Mouse (Mus musculus): ENCODE data around the gene Msl1.

Msl1 gene

DNA sequence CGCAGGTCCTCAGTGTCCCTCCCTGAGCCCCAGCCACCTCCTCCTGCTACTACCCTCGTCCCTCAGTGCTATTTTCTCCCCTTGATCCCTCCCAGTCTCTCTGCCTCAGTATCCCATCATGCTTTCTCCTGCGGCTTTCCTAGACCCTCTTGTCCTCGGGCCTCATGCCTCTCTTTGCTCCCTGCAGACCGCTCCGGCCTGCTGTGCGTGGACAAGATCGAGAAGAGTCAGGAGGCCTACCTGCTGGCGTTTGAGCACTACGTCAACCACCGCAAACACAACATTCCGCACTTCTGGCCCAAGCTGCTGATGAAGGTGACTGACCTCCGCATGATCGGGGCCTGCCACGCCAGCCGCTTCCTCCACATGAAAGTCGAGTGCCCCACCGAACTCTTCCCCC, 31.2 kb upstream of the Msl1 start:
- DNase-seq (ENCODE audit: low spot score in 2 of 2): no peak

DNA sequence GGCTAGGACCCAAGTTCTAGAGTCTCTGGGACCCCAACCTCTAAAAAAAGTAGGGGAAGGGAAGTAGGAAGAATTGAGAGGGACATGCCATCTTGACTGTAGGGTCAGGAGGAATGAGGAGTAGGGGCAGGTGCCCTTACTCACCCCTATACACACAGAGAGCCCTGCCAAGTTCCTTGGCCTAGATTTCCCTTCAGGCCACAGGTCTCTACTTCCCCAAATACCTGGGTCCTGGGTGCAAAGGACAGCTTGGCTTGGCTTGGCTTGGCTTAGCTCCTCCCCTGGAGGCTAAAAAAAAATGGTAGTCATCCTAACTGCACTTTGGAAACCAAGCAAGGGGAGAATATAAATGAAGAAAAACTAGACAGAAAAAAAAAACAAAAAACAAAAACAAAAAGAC, 30.6 kb upstream of the Msl1 start:
- no peak for DNase-seq (ENCODE audit: low spot score in 2 of 2)

DNA sequence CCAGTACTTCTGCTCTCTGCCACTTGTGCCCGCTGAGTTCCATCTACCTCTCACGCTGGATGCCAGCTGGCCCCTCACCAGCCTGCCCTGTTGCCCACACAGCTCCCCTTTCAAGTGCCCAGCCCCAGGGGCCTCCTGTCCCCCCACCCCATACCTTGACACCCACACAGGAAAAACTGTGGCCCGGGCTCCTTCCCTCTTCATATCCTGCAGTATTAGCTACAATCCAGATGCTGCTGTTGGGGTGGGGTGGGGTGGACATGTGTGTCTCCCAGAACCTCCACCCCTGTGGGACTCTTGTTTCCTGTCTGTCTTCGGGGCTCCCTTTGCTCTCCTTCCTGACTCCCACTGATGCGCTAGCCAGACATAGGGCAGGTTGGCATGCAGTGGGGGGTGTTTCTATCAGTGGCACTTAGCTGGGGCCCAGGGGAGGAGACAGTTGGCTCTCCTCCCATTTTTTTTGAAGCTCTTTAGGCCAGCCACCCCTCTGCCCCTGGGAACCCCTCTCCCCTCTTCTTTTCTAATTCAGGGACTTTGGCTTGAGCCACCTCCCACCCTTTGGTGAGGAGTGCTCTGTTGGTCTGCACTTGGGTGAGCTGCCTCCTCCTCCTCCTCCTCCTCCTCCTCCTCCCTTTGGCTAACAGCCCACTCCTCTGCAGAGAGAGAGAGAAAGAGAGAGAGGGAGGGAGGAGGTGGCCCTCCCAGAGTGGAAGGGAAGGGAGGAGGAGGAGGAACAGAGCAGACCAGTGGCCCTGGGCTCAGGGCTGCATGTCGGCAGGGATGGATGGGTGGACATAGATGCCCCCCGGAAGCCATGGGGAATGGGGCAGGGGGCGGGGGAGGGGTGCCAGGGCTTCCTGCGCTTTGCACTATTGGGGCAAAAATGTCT, 29.7 kb upstream of the Msl1 start:
- DNase-seq (ENCODE audit: low spot score in 2 of 2): no peak

DNA sequence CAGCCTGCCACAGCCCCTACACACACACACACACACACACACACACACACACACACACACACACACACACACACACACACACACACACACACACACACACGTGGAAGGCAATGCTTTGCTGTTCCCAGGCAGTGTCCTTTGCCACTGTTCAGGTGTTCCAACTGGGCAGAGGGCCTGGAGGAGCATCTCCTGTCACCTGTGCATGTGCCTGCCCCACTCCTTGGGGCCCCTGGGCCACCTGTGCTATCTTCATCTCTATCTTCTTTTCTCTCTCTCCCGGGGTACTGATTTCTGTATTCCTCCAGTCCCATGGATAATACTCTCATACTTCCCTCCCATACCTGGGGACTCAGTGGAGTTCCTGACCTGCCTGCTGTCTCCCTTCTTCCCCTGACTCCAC, 29.0 kb upstream of the Msl1 start:
- no peak for DNase-seq (ENCODE audit: low spot score in 2 of 2)

DNA sequence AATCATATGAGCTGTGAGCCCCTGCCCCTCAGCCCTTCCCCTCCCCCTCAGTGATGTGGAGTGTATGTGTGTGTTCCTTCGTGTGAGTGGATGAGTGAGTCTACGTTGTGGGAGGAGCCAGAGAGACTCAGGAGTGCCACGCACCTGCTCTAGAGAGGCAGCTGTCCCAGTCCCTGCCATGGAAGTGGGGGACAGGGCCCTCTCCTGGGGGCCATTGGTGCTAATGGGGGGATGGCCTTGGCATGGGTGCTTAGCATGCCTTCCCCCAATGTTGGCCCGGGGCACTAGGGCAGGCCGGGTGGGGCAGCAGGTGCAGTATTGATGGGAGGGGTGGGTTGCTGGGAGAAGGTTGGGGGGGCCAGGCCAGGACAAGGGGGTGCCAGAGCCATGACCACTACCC, 28.5 kb upstream of the Msl1 start:
- DNase-seq (ENCODE audit: low spot score in 2 of 2): no peak

DNA sequence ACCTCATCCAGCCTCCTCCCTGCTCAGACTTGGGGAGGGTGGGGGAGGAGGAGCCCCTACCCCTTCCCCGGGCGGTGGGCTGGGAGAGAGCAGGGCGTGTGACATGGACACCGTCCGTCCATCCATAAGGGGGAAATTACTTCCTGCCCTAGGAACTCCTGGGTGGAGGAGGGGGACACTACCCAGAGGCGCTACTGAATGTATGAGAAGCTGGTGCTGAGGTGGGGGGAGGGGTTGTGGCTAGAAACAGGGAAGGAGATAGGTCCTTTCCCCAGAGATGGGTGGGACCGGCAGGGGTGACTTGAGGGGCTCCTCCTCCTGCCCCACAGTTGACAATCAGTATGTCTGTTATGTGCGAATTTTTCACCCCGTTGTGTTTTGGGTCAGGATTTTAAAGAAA, 28.0 kb upstream of the Msl1 start:
- peak in 1 of 2 experiments; percentile 47 for DNase-seq (ENCODE audit: low spot score in 2 of 2)

DNA sequence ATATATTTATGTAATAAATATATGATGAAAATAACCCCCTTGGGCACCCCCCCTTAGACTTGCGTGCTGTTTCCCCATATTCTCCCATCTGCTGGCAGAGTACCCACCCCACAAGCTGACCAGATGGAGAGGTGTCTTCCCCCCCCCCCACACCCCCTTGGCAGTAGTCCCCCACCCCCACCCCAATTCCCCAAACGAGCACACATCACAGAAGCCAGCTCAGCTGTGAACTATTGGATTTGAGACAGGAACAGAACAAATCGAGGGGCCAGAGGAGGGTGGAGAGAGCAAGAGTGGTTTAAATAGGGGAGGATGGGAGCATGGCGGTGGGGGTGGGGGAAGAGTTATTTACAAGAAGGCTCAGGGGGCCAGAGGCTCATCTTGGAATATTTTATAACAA, 27.6 kb upstream of the Msl1 start:
- no peak for DNase-seq (ENCODE audit: low spot score in 2 of 2)

DNA sequence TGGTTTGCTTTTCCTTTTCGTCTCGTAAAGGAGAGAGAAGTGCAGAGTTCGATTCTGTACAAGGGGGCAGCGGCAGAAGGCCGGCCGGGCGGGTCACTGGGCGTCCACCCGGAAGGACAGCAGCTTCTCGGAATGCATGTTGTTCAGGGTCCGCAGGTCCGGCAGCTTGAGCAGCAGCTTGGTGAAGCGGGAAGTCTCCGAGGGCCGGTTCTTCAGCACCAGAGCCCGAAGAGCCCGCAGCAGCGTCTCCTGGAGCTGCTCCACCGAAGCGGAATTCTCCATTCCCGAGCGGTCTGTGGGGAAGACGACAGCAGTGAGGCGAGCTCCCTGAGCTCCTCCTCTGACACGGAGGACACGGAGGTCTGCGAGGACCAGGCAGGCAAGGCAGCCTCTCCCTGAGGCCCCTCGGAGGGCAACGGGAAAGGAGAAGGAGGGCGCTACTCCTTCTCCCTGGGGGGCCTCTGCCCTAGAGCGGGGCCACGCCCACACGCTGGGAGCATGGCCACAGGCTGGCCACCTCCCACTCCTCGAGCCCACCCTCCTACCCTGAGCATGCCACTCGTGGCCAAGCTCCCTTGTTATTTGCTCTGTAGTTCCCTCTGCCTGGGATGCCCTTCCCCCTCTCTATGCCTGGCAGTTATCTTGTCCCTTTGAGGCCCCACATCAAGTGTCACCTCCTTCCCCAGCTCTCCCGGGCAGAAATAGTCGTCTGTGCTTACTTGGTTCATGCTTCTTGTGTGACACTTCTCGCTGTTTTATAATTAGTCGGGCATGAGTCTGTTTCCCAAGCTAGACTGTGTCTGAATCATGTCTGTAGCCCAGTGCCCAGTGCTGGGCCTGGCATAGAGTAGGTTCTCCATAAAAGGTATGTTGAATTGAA, 26.9 kb upstream of the Msl1 start:
- DNase-seq (ENCODE audit: low spot score in 2 of 2): peak in 1 of 2 experiments; percentile 35

DNA sequence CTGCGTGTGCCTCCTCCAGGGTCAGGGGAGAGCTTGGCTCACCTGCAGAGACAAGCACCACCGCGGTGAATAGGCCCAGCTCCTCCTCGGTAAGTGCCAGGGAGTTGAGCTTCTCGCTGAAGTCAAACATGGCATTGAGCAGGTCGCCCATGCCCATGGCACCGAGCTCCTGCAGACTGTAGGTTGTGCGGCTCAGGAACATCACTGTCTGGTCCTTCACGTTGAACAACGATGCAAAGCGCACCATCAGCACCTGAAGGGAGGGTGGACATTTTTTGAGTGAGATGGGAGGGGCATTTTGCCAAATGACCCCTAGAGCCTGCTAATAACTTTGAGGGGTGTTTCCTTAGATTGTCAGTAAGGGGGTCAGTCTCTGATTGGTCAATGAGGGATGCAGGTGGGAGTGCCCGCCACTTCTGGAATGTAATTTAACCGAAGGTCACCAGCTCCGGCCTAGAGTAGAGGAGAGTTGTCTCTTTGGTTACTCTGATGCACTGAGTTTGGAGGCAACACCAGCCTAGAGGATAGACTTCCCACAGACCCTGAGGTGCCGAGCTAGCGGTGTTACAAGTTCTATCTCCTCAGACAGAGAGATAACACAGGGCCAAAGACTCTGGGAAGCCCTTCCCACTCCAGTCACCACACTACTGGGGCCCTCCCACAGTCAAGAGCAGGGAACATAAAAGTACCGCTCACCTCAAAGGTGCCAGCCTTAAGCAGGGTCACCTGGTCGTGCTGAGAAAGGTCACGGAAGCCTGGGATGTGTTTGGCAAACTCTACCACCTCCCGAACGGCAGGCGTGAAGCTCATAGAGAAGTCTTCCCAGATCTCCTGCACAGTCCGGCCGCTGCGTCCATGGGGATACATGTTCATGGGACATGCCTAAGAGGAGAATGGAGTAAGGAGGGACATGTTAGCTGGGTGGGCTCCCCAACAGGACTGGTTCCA, 26.0 kb upstream of the Msl1 start:
- DNase-seq (ENCODE audit: low spot score in 2 of 2): no peak

DNA sequence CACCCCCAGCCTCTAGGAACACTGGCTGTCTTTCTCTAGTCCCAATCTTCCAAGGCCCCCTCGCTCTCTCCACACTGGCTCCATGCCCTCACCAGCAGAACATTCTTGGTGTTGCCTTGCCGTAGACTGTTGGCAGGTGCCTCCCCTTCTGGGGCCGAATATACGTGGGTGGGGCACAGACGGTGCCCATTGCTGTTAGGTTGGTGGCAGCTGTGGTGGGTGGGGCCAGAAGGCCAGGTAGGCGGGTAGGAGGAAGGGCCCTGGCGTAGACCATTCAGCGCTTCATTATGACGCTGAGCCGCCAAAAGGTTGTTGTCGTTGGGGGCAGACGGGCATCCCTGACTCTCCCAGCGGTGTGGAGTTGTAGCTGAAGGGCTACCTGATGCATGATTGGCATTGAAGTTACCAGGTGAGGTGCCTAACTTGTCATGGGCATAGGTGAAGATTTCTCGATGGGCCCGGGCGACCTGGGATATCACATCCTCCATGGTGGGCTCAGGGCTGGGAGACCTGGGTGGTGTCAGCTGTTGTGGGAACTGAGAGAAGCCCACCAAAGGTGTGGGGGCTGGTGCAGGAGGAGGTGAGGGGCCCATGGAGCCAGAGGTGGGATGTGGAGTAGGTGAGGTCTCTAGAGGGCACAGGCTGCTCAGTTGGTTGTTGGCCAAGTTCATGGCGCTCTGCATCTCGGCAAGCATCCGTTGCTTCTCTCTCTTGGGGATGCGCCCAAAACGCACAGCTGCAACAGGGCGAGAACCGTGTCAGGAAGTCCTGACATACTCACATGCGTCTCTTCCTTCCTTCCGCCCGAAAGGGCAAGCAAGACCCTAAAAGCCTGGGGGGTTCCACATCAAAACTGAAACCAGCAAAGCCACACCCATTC, 25.0 kb upstream of the Msl1 start:
- DNase-seq (ENCODE audit: low spot score in 2 of 2): peak in 1 of 2 experiments; percentile 72

DNA sequence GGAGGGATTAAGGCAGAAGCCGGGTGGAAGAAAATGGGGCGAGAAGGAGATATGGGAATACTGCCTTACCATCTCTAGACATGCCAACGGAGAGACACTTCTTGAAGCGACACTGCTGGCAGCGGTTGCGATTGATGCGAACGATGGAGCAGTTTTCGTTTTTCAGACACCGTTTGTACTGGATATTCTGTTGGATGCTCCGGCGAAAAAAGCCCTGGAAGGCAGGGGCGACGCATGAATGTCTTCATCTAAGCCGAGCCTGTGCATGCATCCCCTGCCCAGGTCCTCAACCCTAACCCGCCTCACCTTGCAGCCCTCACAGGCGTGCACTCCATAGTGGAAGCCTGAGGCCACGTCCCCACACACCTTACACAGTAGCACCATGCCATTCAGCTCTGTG, 24.2 kb upstream of the Msl1 start:
- no peak for DNase-seq (ENCODE audit: low spot score in 2 of 2)

DNA sequence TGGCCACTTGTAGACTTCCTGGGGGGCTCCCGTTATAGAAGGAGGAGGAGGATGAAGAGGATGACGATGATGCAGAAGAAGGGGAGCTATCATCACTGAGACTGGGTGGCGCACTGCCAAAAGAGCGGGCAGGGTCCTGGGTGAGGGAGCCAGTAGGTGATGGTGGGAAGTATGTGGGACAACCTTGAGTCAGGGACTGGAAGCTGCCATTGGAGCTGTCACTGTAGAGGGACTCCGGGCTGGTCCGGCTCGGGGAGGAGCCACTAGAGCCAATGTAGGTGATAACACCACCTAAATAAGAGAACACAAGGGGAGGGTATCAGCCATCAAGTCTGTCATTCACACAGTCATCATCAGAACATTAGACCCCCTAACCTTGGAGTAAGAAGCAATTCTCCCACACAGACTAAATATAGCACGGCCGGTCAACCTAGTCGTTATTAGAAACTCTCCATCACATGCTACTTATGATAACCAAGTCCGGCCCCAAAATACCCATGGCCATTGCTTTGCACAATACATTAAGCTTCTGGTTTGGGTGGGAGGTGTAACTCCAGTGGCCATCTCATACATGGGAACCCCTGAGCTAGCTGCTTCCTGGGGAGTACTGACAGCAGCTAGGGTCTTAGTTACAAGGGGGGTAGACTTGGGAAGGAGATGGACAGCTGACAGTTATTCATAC, 23.3 kb upstream of the Msl1 start:
- peak in 1 of 2 experiments; percentile 17 for DNase-seq (ENCODE audit: low spot score in 2 of 2)

DNA sequence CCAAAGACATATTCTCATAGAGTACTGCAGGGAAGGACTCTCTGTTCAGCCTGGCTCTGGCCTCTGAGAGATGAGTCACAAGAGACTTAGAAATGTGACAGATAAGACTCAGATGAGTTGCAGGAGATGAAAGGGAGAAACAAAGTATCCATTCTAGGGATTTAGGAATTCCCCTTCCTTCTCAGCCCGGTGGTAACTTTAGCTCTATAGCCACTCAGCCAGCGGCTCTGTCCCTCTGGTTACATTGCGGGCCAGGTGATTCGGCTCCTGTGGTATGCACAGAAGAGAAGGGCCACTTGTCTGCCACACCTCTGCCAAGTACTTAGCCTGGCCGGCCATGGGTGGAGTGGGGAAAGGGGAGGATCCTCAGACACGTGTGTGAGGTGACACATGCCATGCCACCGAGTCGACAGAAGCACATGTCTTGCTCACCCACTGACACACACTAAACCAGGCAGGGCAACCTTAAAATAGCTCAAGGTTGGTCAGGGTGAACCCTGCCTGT, 22.6 kb upstream of the Msl1 start:
- DNase-seq (ENCODE audit: low spot score in 2 of 2): peak in 1 of 2 experiments; percentile 43

DNA sequence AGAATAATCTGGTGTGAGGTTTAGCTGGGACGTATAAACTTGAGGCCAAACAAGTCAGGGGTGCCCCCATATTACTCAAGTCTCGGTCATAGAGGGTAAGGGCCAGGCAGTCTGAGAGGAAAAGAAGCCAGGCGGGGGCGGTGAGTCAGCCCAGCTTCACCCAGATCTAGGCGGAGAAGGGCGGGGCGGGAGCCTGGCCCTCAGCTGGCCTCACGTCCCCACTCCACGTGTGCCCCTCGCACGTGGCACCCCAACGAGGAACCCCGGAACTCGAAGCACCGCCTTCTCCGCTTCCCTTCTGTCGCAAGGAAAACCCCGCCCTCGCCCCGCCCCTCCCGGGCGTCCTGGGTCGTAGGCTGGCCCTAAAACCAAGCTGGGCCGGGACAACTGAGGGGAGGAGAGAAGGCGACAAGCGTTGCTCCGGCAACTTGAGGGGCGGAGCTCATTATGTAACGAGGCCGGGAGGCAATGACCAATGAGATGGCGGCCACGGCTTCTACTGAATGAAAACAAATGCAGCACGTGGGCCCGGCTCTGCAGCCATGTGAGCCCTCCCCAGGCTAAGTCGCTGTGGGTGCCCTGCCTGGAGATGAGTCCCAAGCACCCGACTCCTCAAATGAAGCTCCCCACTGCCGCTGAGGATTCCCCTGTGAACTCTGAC, 21.6 kb upstream of the Msl1 start:
- peak; percentile 100 for DNase-seq (ENCODE audit: low spot score in 2 of 2)

DNA sequence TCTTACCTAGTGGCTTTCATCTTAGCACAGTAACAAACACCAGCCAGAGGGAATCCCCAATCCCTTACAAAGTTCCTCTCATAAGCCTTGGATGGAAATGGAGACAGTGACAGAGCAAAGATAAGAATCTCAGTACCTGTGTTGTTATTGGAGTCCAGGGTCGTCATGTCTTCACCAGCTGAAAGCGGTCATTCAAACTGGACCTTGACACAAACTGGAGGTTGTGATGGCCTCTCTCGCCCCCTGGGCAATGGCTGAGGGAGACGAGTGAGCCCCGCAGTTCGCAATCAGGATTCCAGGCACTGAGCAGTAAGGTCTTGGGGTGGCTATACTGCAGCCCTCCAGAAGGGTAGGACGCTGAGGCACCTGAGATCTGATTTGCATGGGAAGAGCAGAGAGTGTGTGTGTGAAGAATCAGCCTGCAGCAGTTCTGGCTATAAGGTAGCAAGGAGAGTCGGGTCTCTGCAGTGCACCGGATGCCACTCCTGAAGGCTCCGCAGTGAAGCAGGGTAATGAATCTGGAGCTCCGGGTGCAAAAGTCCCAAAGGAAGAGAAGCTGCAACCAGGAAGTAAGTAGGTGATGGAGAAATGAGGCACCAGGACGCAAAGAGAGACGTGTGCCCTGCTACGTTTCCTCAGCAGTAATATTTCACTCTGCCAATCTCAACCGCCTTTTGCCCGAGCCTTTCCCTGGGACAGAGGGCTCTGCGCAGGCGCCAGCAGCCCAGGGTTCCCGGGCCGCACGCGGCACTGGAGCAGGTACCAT, 20.6 kb upstream of the Msl1 start, which contains the start of gene Nr1d1:
Gene Nr1d1 (minus strand): TSS at position 752 of the 766 bp plus-strand sequence.
- DNase-seq (ENCODE audit: low spot score in 2 of 2): no peak

DNA sequence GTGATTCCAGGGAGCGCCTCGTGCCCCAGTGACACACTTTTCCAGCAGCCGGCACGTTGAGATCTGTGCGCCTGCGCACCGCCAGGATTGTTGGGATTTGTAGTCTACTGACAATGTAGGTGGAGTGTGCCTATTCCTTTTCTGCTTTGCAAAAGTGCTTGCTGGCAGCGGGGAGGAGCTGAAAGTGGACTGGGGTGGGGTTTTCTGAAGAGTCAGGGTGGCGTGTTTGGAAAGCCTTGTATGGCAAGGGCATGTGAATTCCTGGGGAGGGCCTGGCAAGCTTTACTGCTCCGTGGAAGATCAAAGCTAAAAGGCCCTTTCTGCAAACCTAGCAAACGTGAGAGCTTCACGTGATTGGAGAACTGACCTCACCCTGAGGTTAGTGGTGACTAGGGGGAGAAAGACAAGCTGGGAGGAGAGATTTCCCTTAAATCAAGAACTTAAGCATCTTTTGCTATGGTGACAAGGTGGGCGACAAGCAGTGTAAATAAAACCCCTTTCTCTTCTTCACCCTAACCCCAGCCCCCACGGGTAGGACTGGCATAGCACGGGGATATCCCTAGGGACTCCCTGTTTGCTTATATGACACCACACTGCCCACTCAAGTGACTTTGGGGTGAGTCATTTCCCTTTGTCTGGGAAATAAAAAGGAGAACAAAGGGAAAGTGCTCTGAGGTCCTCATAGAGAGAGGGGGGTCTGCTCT, 19.8 kb upstream of the Msl1 start:
- DNase-seq (ENCODE audit: low spot score in 2 of 2): peak; percentile 100

DNA sequence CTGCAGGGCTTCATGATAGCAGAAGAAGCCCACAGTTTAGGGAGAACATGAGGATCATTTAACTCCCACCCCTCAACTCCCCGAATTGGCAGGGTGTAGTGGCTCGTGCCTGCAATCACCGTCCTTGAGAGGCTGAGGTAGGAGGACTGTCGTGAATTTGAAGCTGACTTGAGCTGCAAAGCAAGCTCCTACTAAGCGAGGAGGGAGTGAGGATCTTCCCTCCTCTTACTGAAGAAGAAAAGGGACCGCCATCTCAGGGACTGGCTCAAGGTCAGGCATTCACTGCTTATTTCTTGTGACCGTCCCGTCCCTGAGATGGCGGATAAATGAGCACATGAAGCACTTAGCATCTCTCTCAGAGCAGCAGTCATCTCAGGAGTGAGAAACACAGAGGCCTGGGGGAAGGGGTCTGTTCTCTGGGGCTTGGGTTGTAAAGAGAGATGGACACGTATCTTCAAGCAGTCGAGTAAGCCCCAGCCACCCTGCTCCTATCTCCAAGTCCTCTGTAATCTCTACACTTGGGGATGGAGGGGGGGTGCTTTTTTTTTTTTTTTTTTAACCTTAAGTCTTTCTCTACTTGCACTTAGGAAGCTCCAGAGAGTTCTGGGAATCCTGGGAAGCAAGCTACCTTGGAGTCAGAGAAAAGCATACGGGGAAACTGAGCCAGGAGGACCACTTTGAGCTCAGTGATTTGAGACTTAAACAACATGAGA, 19.1 kb upstream of the Msl1 start:
- DNase-seq (ENCODE audit: low spot score in 2 of 2): no peak
